Mouse (Mus musculus) layer of hippocampus, postnatal 25 days (tissue): Measurements from ENCODE around the gene BC067074. TPM values are rescaled to one million over a fixed set of nuclear protein-coding genes. Genes with fewer than 3 reads are reported as not detected.
A peak's percentile ranks its signal among the peaks of the same experiment; 100 is the strongest.
"Not testable (repeated sequence)": the region's sequence is repeated elsewhere in the genome, so short reads cannot be mapped to it uniquely, and the experiment has no call there.

Experiments
- DNase-seq, 2 experiments: peaks; one replicate each; pipeline ENCODE4 v3.0.0; 2022; ENCODE audit warnings: mixed read lengths in 2 of 2, low spot score in 1 of 2; ENCODE audit errors: extremely low spot score in 1 of 2
- total RNA-seq, 2 experiments: library from RNA; stranded (reverse); gene quantifications; 2 replicates each; pipeline ENCODE4 v1.2.3; 2021

BC067074 gene
- total RNA-seq, 2 experiments from 2014 or later = 0.91 to 1.0 TPM

GRCm38 (mm10) chr13:113373291-113374083 lies 80.5 kb downstream of the BC067074 start:
- no peak for DNase-seq

- DNase-seq = no peak
These were observed 81.1 kb downstream of the BC067074 start for GRCm38 (mm10) chr13:113374084-113374405.

GRCm38 (mm10) chr13:113377631-113378030 lies 84.7 kb downstream of the BC067074 start:
- no peak for DNase-seq

GRCm38 (mm10) chr13:113378980-113379410 lies 86.0 kb downstream of the BC067074 start:
- no peak for DNase-seq

- DNase-seq = no peak
These were observed 86.9 kb downstream of the BC067074 start for GRCm38 (mm10) chr13:113379766-113380309.

GRCm38 (mm10) chr13:113381710-113382109 lies 88.8 kb downstream of the BC067074 start:
- no peak for DNase-seq

GRCm38 (mm10) chr13:113382201-113382600 lies 89.2 kb downstream of the BC067074 start:
- no peak for DNase-seq

GRCm38 (mm10) chr13:113382770-113383169 lies 89.8 kb downstream of the BC067074 start:
- not testable (repeated sequence) for DNase-seq

GRCm38 (mm10) chr13:113393386-113393785 lies 100.4 kb downstream of the BC067074 start:
- DNase-seq = no peak

GRCm38 (mm10) chr13:113394591-113394990 lies 101.6 kb downstream of the BC067074 start:
- DNase-seq = no peak

GRCm38 (mm10) chr13:113397006-113397520 lies 104.1 kb downstream of the BC067074 start:
- DNase-seq = no peak

- DNase-seq = no peak
These were observed 108.5 kb downstream of the BC067074 start for GRCm38 (mm10) chr13:113401373-113402010.

- DNase-seq = no peak
These were observed 110.7 kb downstream of the BC067074 start for GRCm38 (mm10) chr13:113403706-113404105.

- DNase-seq = no peak
These were observed 111.2 kb downstream of the BC067074 start for GRCm38 (mm10) chr13:113404172-113404571.

GRCm38 (mm10) chr13:113409941-113410340 lies 117.0 kb downstream of the BC067074 start:
- DNase-seq = peak; percentile 38 to 43

GRCm38 (mm10) chr13:113415527-113415926 lies 122.6 kb downstream of the BC067074 start:
- DNase-seq = no peak

- no peak for DNase-seq
These were observed 124.0 kb downstream of the BC067074 start for GRCm38 (mm10) chr13:113416986-113417385.

- peak in 1 of 2 experiments; percentile 20 for DNase-seq
These were observed 125.0 kb downstream of the BC067074 start for GRCm38 (mm10) chr13:113417757-113418483.

- no peak for DNase-seq
These were observed 125.7 kb downstream of the BC067074 start for GRCm38 (mm10) chr13:113418632-113419031.

- DNase-seq = no peak
These were observed 128.5 kb downstream of the BC067074 start for GRCm38 (mm10) chr13:113421472-113421871.

GRCm38 (mm10) chr13:113423825-113424224 lies 130.9 kb downstream of the BC067074 start:
- DNase-seq = no peak
